Mouse (Mus musculus): Measurements from ENCODE around the gene Dyrk1b.

DNA sequence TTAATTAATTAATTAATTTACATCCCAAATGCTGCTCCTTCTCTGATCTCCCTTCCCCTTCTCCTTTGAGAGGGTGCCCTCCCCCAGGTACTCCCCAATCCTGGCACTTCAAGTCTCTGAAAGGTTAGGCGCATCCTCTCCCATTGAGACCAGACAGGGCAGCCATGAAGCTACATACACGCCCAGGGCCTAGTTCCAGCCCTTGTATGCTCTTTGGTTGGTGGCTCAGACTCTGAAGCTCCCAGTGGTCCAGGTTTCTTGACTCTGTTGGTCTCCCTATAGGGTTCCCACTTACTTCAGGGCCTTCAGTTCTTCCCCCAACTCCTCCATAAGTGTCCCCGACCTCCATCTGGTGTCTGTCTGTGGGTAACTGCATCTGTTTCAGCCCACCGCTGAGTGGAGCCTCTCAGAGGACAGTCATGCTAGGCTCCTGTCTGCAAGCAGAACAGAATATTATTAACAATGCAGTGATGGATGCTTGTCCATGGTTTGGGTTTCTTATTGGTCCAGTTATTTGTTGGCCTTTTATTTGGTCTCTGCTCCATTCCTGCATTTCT, 26.9 kb downstream of the Dyrk1b start:
- TF ChIP-seq CTCF (conservative IDR thresholded peaks at IDR 0.05; ENCODE audit: low read length) (no peak), NANOG (IDR thresholded peaks at IDR 0.05; ENCODE audit: borderline replicate concordance, low read length) (no peak), POU5F1 (IDR thresholded peaks at IDR 0.05; ENCODE audit: borderline replicate concordance, low read length) (no peak)

Data from E14TG2a.4 (cell line).